Mouse (Mus musculus): Measurements from ENCODE around the gene Wdr31.
A peak's percentile ranks its signal among the peaks of the same experiment; 100 is the strongest.

Gene Wdr31

DNA sequence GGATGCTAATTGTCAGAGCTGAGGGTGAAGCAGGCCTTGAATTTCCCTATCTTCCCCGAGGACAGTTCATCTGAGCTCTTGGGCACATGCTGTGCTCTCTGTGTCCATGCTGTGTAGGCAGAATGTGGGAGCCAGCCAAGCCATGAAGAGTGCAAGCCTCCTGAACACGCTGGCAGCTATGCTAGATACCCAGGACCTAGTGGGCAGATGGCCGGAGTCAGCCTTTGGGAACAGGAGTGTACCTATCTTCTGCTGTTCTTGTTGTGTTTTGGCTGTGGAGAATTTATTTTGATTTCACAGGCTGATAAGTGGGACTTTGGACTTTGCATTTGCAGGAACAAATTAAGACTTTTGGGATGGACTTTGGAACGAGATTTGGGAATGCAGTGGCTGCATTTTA lies 30.2 kb downstream of the Wdr31 start:
- DNase-seq (ENCODE audit: low spot score in 2 of 2): no peak

DNA sequence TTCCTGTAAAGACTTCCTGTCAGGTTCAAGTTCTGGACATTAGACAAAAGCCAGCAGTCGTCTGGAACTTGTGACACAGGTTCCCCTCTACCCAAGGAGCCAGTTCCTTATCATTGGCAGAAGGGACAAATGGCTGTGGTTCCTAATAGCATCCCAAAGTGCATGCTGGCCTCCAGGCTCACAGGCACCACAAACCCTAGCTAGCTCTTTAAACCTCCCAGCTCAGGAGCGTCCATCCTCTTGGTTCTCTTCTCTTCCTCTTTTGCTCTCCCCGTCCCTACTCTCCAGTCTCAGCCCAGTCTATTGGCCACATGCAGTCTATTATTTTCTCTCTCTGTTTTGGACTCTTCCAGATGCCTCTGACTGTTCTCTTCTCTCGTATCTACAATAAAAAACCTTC lies 30.9 kb downstream of the Wdr31 start:
- no peak for DNase-seq (ENCODE audit: low spot score in 2 of 2)

DNA sequence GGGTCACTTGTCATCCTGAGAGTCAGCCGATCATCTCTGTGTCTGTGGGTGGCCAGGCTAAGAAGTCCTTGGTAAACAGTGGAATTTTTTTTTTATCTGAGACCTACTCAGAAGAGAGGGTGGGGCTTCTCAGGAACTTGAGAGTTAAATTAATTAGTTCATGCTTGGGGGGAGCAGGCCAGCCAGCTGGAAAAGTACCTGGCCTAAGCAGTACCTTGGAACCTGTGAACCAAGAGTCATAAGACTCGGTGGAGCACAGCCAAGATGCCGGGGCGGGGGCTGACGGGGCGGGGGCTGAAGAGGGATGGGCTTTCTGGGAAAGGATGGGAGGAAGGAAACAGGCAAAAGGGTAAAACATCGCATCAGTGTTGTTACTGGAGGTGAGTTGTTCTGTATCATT lies 32.8 kb downstream of the Wdr31 start:
- DNase-seq (ENCODE audit: low spot score in 2 of 2): no peak

DNA sequence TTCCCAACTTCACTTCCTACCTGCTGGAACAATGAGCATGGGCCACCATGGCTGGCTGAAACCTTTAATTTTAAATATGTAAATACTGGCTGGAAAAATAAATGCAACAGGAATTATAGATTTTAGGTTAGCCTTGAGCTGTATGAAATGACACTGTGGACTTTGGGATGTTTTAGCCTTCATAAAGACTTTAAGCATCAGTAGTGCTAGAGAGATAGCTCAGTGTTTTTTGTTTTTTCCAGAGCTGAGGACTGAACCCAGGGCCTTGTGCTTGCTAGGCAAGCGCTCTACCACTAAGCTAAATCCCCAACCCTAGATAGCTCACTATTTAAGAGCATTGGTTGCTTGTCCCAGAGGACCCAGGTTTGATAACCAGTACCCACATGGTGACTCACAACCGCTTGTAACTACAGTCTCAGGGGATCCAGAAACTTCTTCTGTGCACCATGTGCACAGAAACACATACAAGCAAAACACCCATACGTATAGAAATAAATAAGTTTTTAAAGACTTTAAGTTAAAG lies 33.4 kb downstream of the Wdr31 start:
- DNase-seq (ENCODE audit: low spot score in 2 of 2): no peak

DNA sequence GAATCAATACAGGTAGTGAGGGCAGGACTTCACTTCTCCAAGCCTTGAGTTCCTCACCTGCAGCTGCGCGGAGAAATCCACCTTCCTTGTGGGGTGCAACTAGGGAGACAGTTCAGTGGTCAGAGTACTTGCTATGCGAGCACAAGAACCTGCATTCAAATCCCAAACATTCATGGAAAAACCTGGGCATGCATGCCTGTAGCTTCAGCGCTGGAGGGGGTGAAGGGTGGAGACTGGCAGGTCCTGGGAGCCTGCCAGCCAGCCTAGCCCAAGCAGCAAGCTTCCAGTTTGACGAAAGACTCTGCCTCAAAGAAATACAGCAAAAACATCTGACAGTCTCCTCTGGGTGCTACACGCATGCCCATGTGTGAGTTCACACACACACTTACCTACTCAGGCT lies 35.6 kb downstream of the Wdr31 start, which contains the start of gene Rnf183:
TSS of gene Rnf183 (minus strand) at position 172 of the 400 bp plus-strand sequence.
- DNase-seq (ENCODE audit: low spot score in 2 of 2): no peak

DNA sequence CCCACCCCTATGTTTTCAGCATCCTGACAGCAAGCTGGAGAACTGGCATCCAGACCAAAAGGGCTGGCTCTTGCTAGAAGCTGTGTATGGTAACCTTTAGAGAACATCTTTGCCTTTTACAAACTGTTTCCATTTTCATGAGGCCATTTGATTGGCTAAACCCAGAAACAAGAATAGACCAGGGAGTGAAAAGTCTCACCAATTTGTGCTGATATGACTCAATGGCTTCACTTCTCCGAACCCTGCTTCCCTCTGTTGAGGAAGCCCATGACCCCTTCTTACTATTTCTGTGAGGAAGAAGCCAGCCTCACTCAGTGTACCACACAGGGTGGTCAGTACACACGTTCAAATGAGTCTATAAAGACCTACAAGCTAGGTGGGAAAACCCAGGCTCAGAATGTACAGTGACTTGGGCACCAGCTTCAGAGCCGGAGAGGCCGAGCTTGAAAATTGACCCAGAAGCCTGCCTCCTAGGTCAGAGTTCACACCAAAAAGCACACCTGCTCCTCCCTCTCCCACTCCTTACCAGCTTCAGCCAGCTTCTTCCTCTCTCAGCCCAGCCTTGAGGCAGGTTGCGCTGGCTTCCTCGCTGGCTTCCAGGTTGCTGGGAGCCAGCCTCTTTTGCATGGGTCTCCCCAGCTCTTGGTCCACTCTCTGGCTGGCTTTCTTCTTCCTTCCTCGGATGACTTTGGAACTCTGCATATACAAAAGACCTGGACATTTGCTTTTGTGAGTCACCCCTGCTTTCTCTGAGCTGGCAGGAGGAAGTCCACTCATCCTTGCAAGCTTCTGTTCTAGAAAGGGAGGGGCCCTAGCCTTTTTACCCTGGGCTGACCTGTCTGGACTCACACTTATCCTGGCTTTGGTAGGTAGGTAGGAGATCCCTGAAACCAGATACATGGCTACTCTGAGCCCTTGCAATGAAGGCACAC lies 36.5 kb downstream of the Wdr31 start:
- DNase-seq (ENCODE audit: low spot score in 2 of 2): no peak

DNA sequence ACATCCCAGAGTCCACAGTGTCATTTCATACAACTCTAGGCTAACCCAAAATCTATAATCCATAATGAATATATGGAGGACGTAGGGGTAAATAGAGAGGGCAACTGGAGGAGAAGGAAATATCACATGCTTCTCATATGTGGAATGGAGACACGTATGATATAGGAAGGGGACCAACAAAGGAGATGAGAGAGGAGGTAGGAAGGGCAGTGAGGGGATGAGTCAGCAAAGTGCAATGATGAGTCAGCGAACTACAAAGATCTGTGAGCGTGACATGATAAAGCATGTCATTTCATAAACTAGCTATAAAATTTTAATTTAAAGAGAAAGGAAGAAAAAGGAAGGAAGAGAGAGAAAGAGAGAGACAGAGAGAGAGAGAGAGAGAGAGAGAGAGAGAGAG lies 39.2 kb downstream of the Wdr31 start:
- DNase-seq (ENCODE audit: low spot score in 2 of 2): no peak

DNA sequence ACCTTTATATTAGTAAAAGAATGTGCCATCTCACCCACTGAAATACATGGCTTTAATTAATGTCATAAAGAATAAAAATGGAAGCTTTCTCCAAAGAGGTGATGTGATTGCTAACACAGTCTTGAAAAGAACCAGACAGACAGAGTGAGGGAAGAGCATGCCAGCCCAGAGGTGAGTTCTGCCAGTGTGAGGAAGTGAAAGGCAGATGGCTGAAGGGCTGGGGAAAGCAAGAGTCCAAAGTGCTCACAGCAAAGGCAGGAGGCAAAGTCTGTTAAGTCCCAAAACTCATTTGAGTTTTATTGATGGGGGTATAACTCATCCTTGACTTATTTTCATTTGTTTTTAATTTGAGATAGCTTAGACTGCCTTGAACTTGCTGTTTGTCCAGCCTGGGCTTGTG lies 40.0 kb downstream of the Wdr31 start:
- DNase-seq (ENCODE audit: low spot score in 2 of 2): no peak

DNA sequence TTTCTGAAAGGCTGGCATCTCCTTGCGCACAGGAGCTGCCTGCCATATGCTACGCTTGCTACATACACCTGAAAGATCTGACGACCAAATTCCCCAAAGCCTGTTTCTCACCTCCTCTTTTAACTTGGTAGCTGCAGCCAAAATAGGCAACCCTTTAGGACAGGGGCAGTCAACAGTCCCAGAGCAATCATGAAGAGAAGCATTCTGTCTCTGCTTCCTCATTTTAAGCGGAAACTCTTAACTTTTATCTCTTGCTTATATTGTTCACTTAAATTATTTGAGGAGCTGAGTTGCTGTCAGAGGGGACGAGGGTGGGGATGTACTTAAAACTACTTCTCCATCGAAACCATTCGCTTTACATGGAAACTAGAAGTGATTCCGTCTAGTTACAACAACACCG lies 41.1 kb downstream of the Wdr31 start:
- no peak for DNase-seq (ENCODE audit: low spot score in 2 of 2)

DNA sequence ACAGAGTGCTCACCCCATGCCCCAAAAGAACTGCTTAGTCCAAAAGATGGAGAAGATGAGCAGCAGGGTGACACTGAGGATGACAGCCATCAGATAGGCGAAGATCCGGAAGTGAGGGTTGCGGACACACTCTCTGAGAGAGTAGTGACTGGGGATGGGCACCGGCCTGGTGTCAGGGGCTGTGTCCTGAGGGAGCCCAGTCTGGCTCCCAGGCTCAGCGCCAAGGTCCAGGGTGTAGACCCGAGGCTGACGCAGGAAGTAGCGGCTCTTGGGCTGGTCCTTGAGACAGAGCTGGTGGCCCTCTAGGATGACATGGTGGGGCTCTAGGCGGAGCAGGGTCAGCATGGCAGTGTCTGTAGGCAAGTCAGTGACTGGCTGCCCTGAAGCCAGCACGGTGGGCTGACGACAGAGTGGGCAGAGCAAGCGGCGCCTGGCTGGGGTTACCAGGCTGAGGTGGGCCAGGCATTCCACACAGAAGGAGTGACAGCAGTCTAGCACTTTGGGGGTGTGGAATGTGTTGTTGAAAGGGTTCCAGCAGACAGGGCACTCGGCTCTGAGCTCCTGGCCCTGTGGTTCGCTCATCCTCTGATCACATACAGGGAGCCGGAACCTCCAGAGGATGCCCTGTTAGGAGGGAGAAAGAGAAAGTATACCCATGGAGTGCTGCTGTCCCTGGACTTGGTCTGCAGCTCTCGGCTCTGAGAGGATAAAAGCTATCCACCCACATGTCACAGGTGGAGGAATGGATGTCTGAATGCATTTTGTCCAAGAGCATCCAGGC lies 42.5 kb downstream of the Wdr31 start:
- no peak for DNase-seq (ENCODE audit: low spot score in 2 of 2)

DNA sequence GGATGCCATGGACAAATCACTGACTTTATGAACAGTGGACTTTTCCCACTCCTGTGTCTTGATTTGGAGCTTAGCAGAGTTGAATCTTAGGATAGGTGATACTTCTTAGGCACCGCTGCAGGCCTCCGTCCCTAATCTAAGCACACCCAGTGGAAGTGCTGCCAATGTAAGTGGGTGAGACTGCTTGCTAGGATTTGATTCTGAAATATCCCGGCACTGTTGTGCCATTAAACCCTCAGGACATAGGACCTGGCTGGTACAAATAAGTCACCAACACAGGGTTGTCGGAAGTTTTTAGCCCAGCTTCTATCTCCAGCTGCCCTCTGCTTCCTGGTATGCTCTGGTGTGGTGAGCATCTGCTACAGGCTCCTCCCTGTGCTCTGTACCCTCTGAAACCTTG lies 44.8 kb downstream of the Wdr31 start:
- DNase-seq (ENCODE audit: low spot score in 2 of 2): no peak

DNA sequence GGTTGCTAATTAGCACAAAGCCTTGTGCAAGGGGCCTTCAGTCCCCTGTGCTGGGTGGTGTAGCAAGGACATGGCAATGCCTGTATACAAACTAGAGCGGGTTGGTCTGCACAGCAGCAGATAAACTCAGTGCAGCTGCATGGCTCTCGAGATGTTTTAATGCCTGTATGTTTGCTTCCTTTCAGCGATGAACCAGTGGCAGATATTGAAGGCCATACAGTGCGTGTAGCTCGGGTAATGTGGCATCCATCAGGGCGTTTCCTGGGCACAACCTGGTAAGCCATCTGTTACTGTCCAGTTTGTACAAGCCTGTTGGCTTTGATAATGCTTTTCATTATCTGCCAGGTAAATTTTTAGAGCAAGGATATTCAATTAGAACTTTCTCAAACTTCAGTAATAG lies 51.6 kb downstream of the Wdr31 start:
- DNase-seq (ENCODE audit: low spot score in 2 of 2): no peak

DNA sequence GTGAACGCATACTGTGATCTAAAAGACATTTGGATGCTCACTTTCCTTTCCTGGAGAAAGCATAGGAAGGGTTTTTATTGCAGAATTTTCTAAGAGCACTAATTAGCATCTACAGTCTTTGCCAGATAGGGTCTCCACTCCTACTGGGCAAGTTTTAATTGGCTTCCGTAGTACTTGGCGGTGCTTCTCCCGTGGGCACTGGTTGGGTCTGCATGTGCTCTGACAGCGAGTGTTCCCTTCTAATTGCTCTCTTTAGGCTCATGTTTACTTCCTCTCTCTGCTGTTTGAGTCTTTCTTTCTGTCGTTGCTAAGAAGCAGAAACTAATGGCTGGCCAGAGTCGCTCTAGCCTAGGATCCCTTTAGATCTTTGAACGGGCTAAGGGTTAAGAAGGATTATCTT lies 52.2 kb downstream of the Wdr31 start:
- DNase-seq (ENCODE audit: low spot score in 2 of 2): no peak

DNA sequence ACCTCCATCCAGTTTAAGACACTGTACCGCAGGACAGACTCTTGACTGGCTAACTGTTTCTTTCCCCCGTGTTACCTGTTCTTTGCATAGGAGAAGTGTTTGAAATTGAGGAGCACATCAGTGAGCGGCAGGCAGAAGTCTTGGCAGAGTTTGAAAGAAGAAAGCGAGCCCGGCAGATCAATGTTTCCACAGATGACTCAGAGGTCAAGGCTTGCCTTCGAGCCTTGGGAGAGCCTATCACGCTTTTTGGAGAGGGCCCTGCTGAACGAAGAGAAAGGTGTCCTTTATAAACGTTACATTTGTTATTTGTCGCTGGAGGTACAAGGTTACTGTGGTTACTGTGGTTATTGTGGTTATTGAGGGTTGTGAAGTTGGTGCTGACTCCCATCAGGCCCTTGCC lies 59.1 kb downstream of the Wdr31 start:
- no peak for DNase-seq (ENCODE audit: low spot score in 2 of 2)

DNA sequence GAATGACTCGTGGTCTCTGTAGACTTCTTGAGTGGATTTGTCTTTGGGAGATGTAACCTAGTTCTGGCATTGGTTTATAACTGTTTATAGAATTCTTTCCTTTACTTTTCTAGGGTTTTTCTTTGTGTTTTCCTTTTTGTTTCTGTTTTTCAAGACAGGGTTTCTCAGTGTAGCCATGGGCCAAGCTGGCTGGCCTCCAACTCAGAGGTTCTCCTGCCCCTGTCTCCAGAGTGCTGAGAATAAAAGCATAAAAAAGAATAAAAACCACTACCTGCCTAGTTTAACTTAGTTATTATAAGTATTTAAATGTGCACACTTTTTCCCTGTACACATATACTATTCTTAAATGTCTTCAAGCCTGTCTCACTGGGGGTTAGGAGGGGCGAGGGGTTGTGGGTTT lies 60.4 kb downstream of the Wdr31 start:
- DNase-seq (ENCODE audit: low spot score in 2 of 2): no peak

DNA sequence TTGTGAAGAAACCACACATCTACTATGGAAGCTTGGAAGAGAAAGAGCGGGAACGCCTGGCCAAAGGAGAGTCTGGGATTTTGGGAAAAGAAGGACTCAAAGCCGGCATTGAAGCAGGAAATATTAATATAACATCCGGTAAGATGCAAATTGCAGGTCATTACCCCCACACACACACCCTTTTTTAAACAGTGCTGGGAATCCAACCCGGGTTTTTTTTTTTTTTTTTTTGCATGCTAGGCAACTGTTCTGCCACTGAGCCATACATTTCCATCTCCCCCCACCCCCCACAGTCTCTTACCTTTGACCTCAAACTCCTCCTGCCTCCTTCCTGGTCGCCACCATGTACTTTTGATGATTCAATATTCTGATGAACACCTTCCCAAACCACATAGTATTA lies 61.1 kb downstream of the Wdr31 start:
- no peak for DNase-seq (ENCODE audit: low spot score in 2 of 2)

DNA sequence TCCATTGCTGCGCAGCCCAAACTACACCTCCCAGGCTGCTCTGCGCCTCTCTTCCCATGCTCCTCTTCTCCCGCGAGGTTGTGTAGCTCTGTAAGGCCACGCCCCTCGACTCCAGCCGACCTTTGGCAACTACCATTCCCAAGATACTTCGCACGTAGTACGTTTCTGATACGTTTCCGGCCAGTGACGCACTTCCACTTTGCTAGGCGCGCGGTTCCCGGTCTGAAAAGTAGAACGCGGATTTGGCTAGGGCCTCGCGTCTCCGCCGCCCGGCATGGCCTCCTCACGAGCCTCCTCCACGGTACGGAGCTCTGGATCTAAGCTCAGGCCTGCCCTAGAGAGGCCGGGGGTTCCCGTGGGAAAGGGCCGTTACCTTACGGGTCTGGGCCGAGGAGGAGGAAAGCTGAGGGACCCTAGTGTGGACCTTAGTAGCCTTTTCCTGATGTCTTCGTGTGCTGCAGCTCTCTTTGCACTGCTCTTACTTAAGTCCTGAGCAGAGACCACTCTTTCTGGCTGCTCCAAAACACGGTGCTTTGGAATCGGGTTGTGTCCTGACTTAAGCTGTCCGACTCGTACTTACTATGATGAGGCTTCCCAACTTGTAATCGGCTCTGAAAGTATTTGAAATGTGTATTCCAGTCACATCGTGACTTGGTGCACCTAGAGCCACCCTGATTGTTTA lies 62.0 kb downstream of the Wdr31 start, which contains the start of the genes Cdc26 and Prpf4:
TSS of gene Cdc26 (minus strand) at position 42 of the 682 bp plus-strand sequence.
TSS of gene Prpf4 (plus strand) at position 197 of the 682 bp plus-strand sequence.
- peak; percentile 99 for DNase-seq (ENCODE audit: low spot score in 2 of 2)

DNA sequence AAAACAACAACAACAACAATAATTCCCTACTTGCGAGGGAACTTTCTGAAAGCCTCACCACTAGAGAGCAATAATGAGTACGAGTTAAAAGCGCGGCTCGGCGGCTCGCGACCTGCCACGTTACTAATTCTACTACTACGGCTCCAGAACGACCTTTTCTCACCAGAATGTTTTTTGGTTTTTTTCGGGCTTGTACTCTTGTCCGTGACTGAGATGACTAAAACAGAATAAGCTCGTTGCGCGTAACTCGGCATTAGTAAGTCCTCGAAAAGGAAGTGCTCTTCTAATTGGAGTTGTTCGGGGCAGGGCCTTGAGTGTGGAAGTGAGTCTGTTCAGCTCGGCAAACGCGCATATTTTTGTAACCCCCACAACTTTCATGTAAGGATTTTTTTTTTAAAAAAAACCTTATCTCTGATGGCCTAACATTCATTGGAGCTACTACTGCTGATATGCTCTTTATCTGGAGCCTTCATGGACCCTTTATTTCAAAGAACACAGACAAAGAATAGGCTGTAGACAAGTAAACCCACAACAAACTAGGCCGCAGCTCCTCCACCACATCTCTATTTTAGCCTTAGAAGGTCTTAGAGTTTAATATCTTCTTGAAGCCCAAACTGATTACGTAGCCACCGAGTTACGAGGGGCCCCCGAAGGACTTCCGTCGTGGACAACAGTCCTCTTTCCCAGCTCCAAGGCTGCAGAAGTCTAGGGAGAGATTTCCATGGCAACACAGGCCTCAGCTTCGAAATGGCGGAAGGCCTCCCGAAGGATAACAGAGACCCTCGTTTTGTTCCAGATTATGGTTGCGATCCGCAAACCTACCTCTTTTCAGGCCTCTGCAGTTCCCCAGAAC lies 62.7 kb downstream of the Wdr31 start:
- DNase-seq (ENCODE audit: low spot score in 2 of 2): peak; percentile 33 to 53

DNA sequence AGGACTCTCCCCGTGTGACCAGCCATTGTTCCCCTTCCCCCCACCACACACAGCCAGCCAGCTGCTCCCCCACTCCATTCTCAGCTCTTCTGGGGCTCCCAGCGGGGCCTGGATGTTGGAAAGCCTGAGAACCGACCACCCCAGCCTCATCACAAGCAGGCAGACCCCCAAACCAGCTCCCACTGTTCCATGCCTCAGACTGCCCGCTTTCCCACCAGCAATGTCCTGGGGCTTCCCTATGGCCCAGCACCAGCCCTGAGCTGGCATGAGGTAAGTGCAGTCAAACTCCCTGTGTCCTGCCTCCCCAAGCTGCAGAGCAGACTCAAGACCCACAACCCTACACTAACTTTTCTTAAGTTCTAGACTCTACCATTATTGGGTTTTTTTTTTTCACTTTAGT lies 64.6 kb downstream of the Wdr31 start:
- no peak for DNase-seq (ENCODE audit: low spot score in 2 of 2)

DNA sequence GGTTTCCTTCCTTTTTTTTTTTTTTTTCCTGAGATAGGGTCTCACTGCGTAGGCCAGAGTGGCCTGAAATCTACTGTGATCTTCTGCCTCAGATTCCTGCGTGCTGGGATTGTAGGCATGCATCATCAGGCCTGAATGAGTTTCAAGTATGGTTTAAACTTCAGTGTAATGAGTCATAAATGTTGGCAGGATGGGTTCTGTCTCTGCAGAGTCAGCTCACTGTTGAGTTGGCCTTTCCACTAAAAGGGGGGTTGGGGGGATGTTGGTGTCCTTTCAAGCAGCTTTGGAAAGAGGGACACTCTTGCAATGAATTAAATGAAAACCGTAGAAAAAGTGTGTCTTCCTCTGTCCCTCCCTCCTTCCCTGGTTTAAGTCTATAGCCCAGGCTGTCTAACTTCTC lies 71.7 kb downstream of the Wdr31 start:
- DNase-seq (ENCODE audit: low spot score in 2 of 2): no peak

Data from right cerebral cortex, postnatal 36 days (tissue).